Comparison of ENCODE assay signal across 9 mouse cellular contexts in the genomic region with DNA sequence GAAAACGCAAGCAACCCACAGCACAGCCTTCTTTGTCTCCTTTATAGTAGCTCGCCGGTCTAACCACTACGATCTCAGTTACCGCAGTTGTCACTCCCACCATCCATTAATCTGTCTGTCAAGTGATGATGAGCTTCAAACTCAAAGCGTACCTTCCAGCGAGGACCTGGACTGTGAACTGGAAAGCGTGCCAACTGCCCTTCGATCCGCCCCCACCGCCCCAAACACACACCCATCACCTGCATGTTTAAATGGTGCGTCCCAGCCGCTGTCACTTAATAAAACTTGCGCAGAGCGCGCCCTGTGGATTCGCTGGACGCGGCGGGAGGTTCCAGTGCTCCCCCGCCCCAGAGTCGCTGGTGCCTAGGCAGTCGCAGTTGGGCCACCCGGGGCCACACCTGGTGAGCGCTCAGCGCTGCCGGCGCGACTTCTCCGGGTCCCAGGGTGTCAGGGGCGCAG. TPM values are rescaled to one million over a fixed set of nuclear protein-coding genes. Genes with fewer than 3 reads are reported as not detected.
DNase-seq lines count a peak whose midpoint lies in the region; ATAC-seq lines count a peak whose summit lies in the region.
"Had no signal": no experiment of that assay in that cellular context is flagged by ENCODE, and none has a peak within 500 bp of the region (broad histone marks: within the 10 kb centered on the region; RNA-seq: fewer than 3 reads in every experiment).

A gene (plus strand): TSS at position 361 of the 459 bp plus-strand sequence.

- peak within 1 kb of the TSS; percentile 34 for H3K4me3 ChIP-seq in embryonic facial prominence, embryonic 15.5 days (replicated peaks)
- H3K4me3 ChIP-seq in midbrain, embryonic 15.5 days = peak within 1 kb of the TSS; percentile 42

- no peak within 1 kb of the TSS for H3K9ac ChIP-seq in embryonic facial prominence, embryonic 15.5 days
- H3K9ac ChIP-seq in midbrain, embryonic 15.5 days = 0 out of 2 replicates have a peak within 1 kb of the TSS, but pooled peaks have one; percentile 8

- peak; percentile 7 for DNase-seq in adrenal gland, postnatal 14 days
- DNase-seq in adrenal gland, adult 8-10 months = no peak
- peak; percentile 93 for DNase-seq in kidney, adult 9 months
- DNase-seq in cerebellum, adult 11 months = no peak
- DNase-seq in left cerebral cortex, postnatal 25 days (ENCODE audit: low spot score in 2 of 2) = no peak
- no peak for DNase-seq in ovary, postnatal 14 days (ENCODE audit: low spot score)

- H3K27me3 ChIP-seq in embryonic facial prominence, embryonic 15.5 days = peaks cover 30% of the 10 kb centered on the region
- H3K27me3 ChIP-seq in midbrain, embryonic 15.5 days (replicated peaks) = peaks cover 26% of the 10 kb centered on the region

- no peaks in the 10 kb centered on the region for H3K36me3 ChIP-seq in embryonic facial prominence, embryonic 15.5 days
- no peaks in the 10 kb centered on the region for H3K36me3 ChIP-seq in midbrain, embryonic 15.5 days (replicated peaks)

- intact Hi-C loops in left cerebral cortex, postnatal 25 days (cut with DNase I) = no loop called here

- H3K9me3 ChIP-seq in embryonic facial prominence, embryonic 15.5 days (replicated peaks) = no peaks in the 10 kb centered on the region
- no peaks in the 10 kb centered on the region for H3K9me3 ChIP-seq in midbrain, embryonic 15.5 days

- peaks cover 11% of the 10 kb centered on the region for H3K4me1 ChIP-seq in embryonic facial prominence, embryonic 15.5 days
- peaks cover 11% of the 10 kb centered on the region for H3K4me1 ChIP-seq in midbrain, embryonic 15.5 days

- H3K27ac ChIP-seq in embryonic facial prominence, embryonic 15.5 days (replicated peaks) = no peak within 1 kb of the TSS
- H3K27ac ChIP-seq in midbrain, embryonic 15.5 days = no peak within 1 kb of the TSS

- ATAC-seq in embryonic facial prominence, embryonic 15.5 days (ENCODE audit: insufficient number of reproducible peaks, low FRiP score, low TSS enrichment, low read depth) = no peak
- ATAC-seq in midbrain, embryonic 15.5 days (replicated peaks) = peak; percentile 66

- H3K4me2 ChIP-seq in embryonic facial prominence, embryonic 15.5 days (replicated peaks) = peak within 1 kb of the TSS; percentile 49
- H3K4me2 ChIP-seq in midbrain, embryonic 15.5 days = peak within 1 kb of the TSS; percentile 69

- WGBS in embryonic facial prominence, embryonic 15.5 days = 3% methylated on average over 31 of the region's 31 CpGs
- 3% methylated on average over 31 of the region's 31 CpGs for WGBS in midbrain, embryonic 15.5 days

RNA-seq across cellular contexts. Expression of the gene that starts here (rescaled TPM):
- total RNA-seq in adrenal gland, postnatal 14 days (2021) = 0.07 and 0.11 TPM in 2 replicates
- total RNA-seq in adrenal gland, adult 8-10 months (2022) = under 1 TPM in 3 of 4 experiments, not detected in 1; 0.03 to 0.07 (median 0.06) TPM
- polyA plus RNA-seq in embryonic facial prominence, embryonic 15.5 days (2015; fragmentation: Nextera tagmentation; extraction: Ambion mirVana) = 1.4 and 1.7 TPM in 2 replicates
- 0.10 and 0.15 TPM in 2 replicates for polyA plus RNA-seq in midbrain, embryonic 15.5 days (2015; fragmentation: Nextera tagmentation; extraction: Ambion mirVana)
- total RNA-seq in left cerebral cortex, postnatal 25 days (2021) = under 1 TPM in 1 of 2 experiments, not detected in 1; 0.07 TPM
- polyA plus RNA-seq: liver, embryonic 16.5 days had no signal

Comparison
In these comparisons a context has a peak if more than half of its experiments do, and no peak if none do; other contexts are left out.
1. Peak in DNase-seq in adrenal gland, postnatal 14 days; RNA of the gene not detected or under 1 TPM.
2. Peak in ATAC-seq, H3K4me3 ChIP-seq, H3K9ac ChIP-seq and H3K4me2 ChIP-seq in midbrain, embryonic 15.5 days; RNA of the gene not detected or under 1 TPM.